Mouse (Mus musculus) hindbrain, embryonic 16.5 days (tissue): ENCODE measurements around the gene Shisa5. TPM values are rescaled to one million over a fixed set of nuclear protein-coding genes. Genes with fewer than 3 reads are reported as not detected.

Source experiments
- ATAC-seq: fragments of 200-750 bp; cut with Nextera tagmentation; 2 replicates; pipeline ENCODE4 v1.8.0; 2017; ENCODE audit warnings: moderate TSS enrichment, moderate library complexity
- H3K27ac ChIP-seq: fragments of 300-500 bp; sonication (generic); 2 replicates; pipeline ENCODE4 v1.5.1; 2014; ENCODE audit warnings: low read depth, mild to moderate bottlenecking, control low read depth, low read length, moderate library complexity
- H3K27me3 ChIP-seq: fragments of 300-500 bp; sonication (generic); replicated peaks from 2 replicates; pipeline ENCODE4 v1.6.1; 2014; ENCODE audit warnings: low read length; ENCODE audit not compliant: control insufficient read depth, insufficient read depth
- H3K36me3 ChIP-seq: fragments of 300-500 bp; sonication (generic); 2 replicates; pipeline ENCODE4 v1.6.1; 2014; ENCODE audit warnings: mild to moderate bottlenecking, low read length, moderate library complexity, mixed read lengths; ENCODE audit not compliant: control insufficient read depth, insufficient read depth
- H3K4me1 ChIP-seq: fragments of 300-500 bp; sonication (generic); 2 replicates; pipeline ENCODE4 v1.6.1; 2014; ENCODE audit warnings: low read depth, low read length; ENCODE audit not compliant: control insufficient read depth, insufficient read depth
- H3K4me2 ChIP-seq: fragments of 300-500 bp; sonication (generic); 2 replicates; pipeline ENCODE4 v1.6.1; 2014; ENCODE audit warnings: mild to moderate bottlenecking, low read length, control low read depth, moderate library complexity
- H3K4me3 ChIP-seq: fragments of 300-500 bp; sonication (generic); 2 replicates; pipeline ENCODE4 v1.5.1; 2014; ENCODE audit warnings: mild to moderate bottlenecking, low read length, control low read depth, moderate library complexity
- H3K9ac ChIP-seq: fragments of 300-500 bp; sonication (generic); 2 replicates; pipeline ENCODE4 v1.6.1; 2014; ENCODE audit warnings: low read depth, mild to moderate bottlenecking, control low read depth, low read length, moderate library complexity
- H3K9me3 ChIP-seq: fragments of 300-500 bp; sonication (generic); 2 replicates; pipeline ENCODE4 v1.6.1; 2014; ENCODE audit warnings: mild to moderate bottlenecking, low read length, moderate library complexity; ENCODE audit not compliant: control insufficient read depth
- WGBS: fragments of 180-500 bp; shearing (Covaris S2); extraction: QIAGEN DNeasy Blood & Tissue Kit; methylation state at CpG from one replicate; pipeline ENCODE4 v1.1.7; 2014; 5-methylcytosine and 5-hydroxymethylcytosine counted together
- polyA plus RNA-seq: library from polyadenylated mRNA; unstranded; fragments of >200 nt; fragmentation: Nextera tagmentation; extraction: Ambion mirVana; gene quantifications from 2 replicates; pipeline ENCODE4 v1.2.1, GENCODE M21; 2015

Shisa5 gene
- polyA plus RNA-seq, 1 experiment from 2014 or later: 87.5 TPM

- Histone ChIP-seq H3K9me3 (no peaks in the 10 kb centered on the region), H3K36me3 (0 out of 2 replicates have a peak, but pooled peaks cover 6% of the 10 kb centered on the region), H3K4me1 (no peaks in the 10 kb centered on the region), H3K27ac (no peak overlapping the region), H3K27me3 (no peaks in the 10 kb centered on the region), H3K9ac (no peak overlapping the region), H3K4me2 (no peak overlapping the region), H3K4me3 (no peak overlapping the region)
- WGBS: 68% methylated on average over 11 of the region's 11 CpGs
- no peak for ATAC-seq
Measured at GRCm38 (mm10) chr9:109016973-109017604, 21.3 kb upstream of the Shisa5 start.

DNA sequence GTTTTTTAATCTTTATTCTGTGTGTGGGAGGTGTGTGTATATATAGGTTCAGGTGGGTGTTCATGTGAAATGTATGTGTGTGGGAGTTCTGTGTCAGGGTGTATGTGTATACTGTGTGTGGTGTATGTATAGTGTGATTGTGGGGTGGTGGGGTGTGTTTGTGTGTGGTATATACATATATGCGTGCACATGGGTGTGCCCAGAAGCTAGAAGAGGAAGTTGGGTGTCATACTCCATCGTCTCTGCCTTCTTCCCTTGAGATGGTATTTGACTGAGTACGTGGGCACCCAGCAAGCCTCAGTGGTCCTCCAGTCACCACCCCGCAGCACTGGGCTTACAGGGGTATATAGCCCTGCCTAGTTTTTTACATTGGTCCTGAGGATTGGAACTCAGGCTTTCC, 16.9 kb upstream of the Shisa5 start:
- Histone ChIP-seq H3K9ac (no peak overlapping the region), H3K4me3 (no peak overlapping the region), H3K4me1 (no peaks in the 10 kb centered on the region), H3K36me3 (peaks cover 2% of the 10 kb centered on the region; the same call in 1 of the 2 replicates), H3K27ac (no peak overlapping the region), H3K4me2 (no peak overlapping the region), H3K27me3 (no peaks in the 10 kb centered on the region), H3K9me3 (no peaks in the 10 kb centered on the region)
- WGBS: 86% methylated on average over 4 of the region's 4 CpGs
- ATAC-seq: no peak

DNA sequence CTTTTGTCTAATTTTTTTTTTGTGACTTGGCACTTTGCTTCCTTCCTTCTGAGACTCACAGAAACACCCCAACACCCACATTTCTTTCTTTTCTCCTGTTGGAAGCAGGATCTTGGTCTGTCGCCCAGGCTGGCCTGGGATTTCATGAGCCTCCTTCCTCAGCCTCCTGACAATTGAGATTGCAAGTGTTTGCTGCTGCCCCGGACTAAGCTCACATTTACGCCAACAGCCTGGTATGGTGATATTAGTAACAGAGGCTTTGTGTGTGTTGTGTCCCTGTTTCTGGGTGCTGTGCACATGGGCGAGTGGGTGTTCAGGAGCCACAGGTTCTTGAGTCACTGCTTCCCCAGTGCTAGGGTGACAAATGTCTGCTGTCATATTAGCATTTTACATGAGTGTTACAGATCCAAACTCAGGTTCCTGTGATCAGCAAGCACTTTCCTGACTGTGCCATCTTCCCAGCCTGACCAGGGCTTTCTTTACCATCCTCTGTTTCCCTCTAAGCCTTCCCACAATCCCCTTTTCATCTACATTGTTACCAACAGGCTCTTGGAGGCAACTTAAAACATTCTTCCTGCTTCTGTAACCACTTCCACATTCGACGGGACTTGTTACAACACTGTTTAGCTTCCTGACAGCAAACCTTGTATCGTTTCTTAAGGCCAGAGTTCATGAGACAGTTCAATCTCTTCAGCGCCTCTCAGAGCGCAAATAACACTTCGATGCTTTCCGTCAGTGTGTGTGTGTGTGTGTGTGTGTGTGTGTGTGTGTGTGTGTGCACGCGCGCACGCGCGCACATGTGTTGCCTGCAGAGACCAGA, 15.3 kb upstream of the Shisa5 start:
- H3K4me3 ChIP-seq: no peak overlapping the region
- no peak for ATAC-seq
- H3K4me2 ChIP-seq: no peak overlapping the region
- H3K27ac ChIP-seq: no peak overlapping the region
- WGBS: 93% methylated on average over 17 of the region's 17 CpGs
- no peaks in the 10 kb centered on the region for H3K9me3 ChIP-seq
- H3K36me3 ChIP-seq: peaks cover 2% of the 10 kb centered on the region; the same call in 1 of the 2 replicates
- H3K27me3 ChIP-seq: no peaks in the 10 kb centered on the region
- H3K4me1 ChIP-seq: no peaks in the 10 kb centered on the region
- no peak overlapping the region for H3K9ac ChIP-seq

- Histone ChIP-seq H3K4me3 (no peak overlapping the region), H3K4me2 (no peak overlapping the region), H3K27me3 (no peaks in the 10 kb centered on the region), H3K9ac (no peak overlapping the region), H3K4me1 (no peaks in the 10 kb centered on the region), H3K36me3 (peaks cover 2% of the 10 kb centered on the region; the same call in 1 of the 2 replicates), H3K27ac (no peak overlapping the region), H3K9me3 (no peaks in the 10 kb centered on the region)
- 80% methylated on average over 7 of the region's 8 CpGs for WGBS
- ATAC-seq: no peak
Measured at GRCm38 (mm10) chr9:109027521-109027920, 10.8 kb upstream of the Shisa5 start.

- Histone ChIP-seq H3K27me3 (no peaks in the 10 kb centered on the region), H3K36me3 (peaks cover 2% of the 10 kb centered on the region; the same call in 1 of the 2 replicates)
Measured at GRCm38 (mm10) chr9:109028421-109028820, 9.9 kb upstream of the Shisa5 start.

GRCm38 (mm10) chr9:109028919-109029318, 9.4 kb upstream of the Shisa5 start:
- ATAC-seq: no peak
- no peak overlapping the region for H3K4me3 ChIP-seq

More at GRCm38 (mm10) chr9:109028421-109028820, 9.9 kb upstream of the Shisa5 start:
- Histone ChIP-seq H3K27ac (no peak overlapping the region), H3K4me3 (no peak overlapping the region), H3K9ac (no peak overlapping the region), H3K9me3 (no peaks in the 10 kb centered on the region), H3K4me2 (no peak overlapping the region), H3K4me1 (no peaks in the 10 kb centered on the region)
- 70% methylated on average over 3 of the region's 3 CpGs for WGBS
- no peak for ATAC-seq

GRCm38 (mm10) chr9:109030312-109030711, 8.1 kb upstream of the Shisa5 start:
- no peak overlapping the region for H3K27ac ChIP-seq
- H3K36me3 ChIP-seq: peaks cover 2% of the 10 kb centered on the region; the same call in 1 of the 2 replicates
- H3K9me3 ChIP-seq: no peaks in the 10 kb centered on the region
- 71% methylated on average over 3 of the region's 3 CpGs for WGBS
- H3K4me1 ChIP-seq: no peaks in the 10 kb centered on the region
- H3K9ac ChIP-seq: no peak overlapping the region
- H3K27me3 ChIP-seq: no peaks in the 10 kb centered on the region
- H3K4me3 ChIP-seq: no peak overlapping the region
- ATAC-seq: no peak
- no peak overlapping the region for H3K4me2 ChIP-seq

More at GRCm38 (mm10) chr9:109028919-109029318, 9.4 kb upstream of the Shisa5 start:
- H3K4me2 ChIP-seq: no peak overlapping the region
- no peak overlapping the region for H3K9ac ChIP-seq
- no peaks in the 10 kb centered on the region for H3K27me3 ChIP-seq
- H3K36me3 ChIP-seq: peaks cover 2% of the 10 kb centered on the region; the same call in 1 of the 2 replicates
- no peak overlapping the region for H3K27ac ChIP-seq
- H3K4me1 ChIP-seq: no peaks in the 10 kb centered on the region
- 81% methylated on average over 5 of the region's 5 CpGs for WGBS
- no peaks in the 10 kb centered on the region for H3K9me3 ChIP-seq

- H3K36me3 ChIP-seq: no peaks in the 10 kb centered on the region; the same call in 1 of the 2 replicates
- no peak overlapping the region for H3K27ac ChIP-seq
- H3K4me3 ChIP-seq: no peak overlapping the region
- no peak overlapping the region for H3K9ac ChIP-seq
- WGBS: 96% methylated on average over 7 of the region's 7 CpGs
- H3K9me3 ChIP-seq: no peaks in the 10 kb centered on the region
- no peaks in the 10 kb centered on the region for H3K27me3 ChIP-seq
- H3K4me2 ChIP-seq: no peak overlapping the region
- no peak for ATAC-seq
- no peaks in the 10 kb centered on the region for H3K4me1 ChIP-seq
Measured at GRCm38 (mm10) chr9:109031001-109031400, 7.4 kb upstream of the Shisa5 start.

DNA sequence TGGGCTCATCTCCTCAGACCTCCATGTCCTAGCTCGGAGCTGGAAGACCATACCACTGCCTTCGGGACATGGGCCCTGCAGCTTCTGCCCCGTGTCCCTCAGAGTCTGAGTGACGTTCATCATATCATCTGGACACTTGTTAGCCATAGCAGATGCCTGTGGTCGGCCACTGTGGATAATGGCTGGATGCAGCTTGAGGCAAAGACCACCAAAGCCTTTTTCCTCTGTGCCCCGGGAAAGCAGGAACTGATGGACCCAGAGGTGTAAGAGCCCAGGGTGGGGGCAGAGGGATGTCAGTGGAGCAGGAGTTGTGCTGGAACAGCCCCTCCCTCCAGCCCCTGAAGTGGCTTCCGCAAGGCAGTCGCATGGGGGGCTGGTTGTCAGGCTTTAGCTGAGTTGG, 6.7 kb upstream of the Shisa5 start:
- Histone ChIP-seq H3K36me3 (no peaks in the 10 kb centered on the region; the same call in 1 of the 2 replicates), H3K4me3 (no peak overlapping the region), H3K4me1 (no peaks in the 10 kb centered on the region), H3K4me2 (no peak overlapping the region), H3K9ac (no peak overlapping the region), H3K27me3 (no peaks in the 10 kb centered on the region), H3K9me3 (no peaks in the 10 kb centered on the region), H3K27ac (no peak overlapping the region)
- ATAC-seq: no peak
- 91% methylated on average over 8 of the region's 8 CpGs for WGBS
